ENCODE assay signal across 14 mouse cellular contexts in genomic region chr5:32549449-32549848, GRCm38 (mm10).
"Had no signal": no experiment of that assay in that cellular context is flagged by ENCODE, and none has a peak within 500 bp of the region (broad histone marks: within the 10 kb centered on the region; RNA-seq: fewer than 3 reads in every experiment).

No protein-coding gene starts in this region.

- H3K27me3 ChIP-seq: lung, embryonic 15.5 days; megakaryocyte, embryonic 14.5 days; midbrain, embryonic 13.5 days; midbrain, embryonic 15.5 days; neural tube, embryonic 12.5 days; stomach, embryonic 15.5 days had no signal

- H3K9ac ChIP-seq: lung, embryonic 15.5 days; midbrain, embryonic 13.5 days; midbrain, embryonic 15.5 days; neural tube, embryonic 12.5 days; stomach, embryonic 15.5 days had no signal

- DNase-seq: lung, adult 2 months; lung, postnatal 14 days; lung, postnatal 36 days; right cerebral cortex, postnatal 14 days had no signal

- H3K4me3 ChIP-seq: lung, embryonic 15.5 days; megakaryocyte, embryonic 14.5 days; midbrain, embryonic 13.5 days; midbrain, embryonic 15.5 days; neural tube, embryonic 12.5 days; stomach, embryonic 15.5 days had no signal

- H3K27ac ChIP-seq: lung, embryonic 15.5 days; macrophage; midbrain, embryonic 13.5 days; midbrain, embryonic 15.5 days; neural tube, embryonic 12.5 days; stomach, embryonic 15.5 days; stomach, postnatal 0 days had no signal

- H3K4me1 ChIP-seq: lung, embryonic 15.5 days; megakaryocyte, embryonic 14.5 days; midbrain, embryonic 13.5 days; midbrain, embryonic 15.5 days; neural tube, embryonic 12.5 days; stomach, embryonic 15.5 days had no signal

- H3K9me3 ChIP-seq: lung, embryonic 15.5 days; megakaryocyte, embryonic 14.5 days; midbrain, embryonic 13.5 days; midbrain, embryonic 15.5 days; neural tube, embryonic 12.5 days; stomach, embryonic 15.5 days had no signal

- H3K4me2 ChIP-seq: lung, embryonic 15.5 days; midbrain, embryonic 11.5 days; midbrain, embryonic 13.5 days; midbrain, embryonic 15.5 days; neural tube, embryonic 12.5 days; stomach, embryonic 15.5 days had no signal

- ATAC-seq: lung, postnatal 0 days; midbrain, embryonic 13.5 days; midbrain, embryonic 15.5 days had no signal

- H3K36me3 ChIP-seq: lung, embryonic 15.5 days; midbrain, embryonic 13.5 days; midbrain, embryonic 15.5 days; neural tube, embryonic 12.5 days; stomach, embryonic 15.5 days had no signal
